Mouse (Mus musculus) thymus, adult 2 months (tissue): ENCODE measurements around the gene Cox19.

Experiments used
- CTCF ChIP-seq: fragments of 200-500 bp; IDR thresholded peaks from 2 replicates; pipeline ENCODE4 v1.5.1; 2012; ENCODE audit warnings: mild to moderate bottlenecking, control low read depth, low read length, moderate library complexity, borderline replicate concordance; ENCODE audit not compliant: control insufficient read depth, poor library complexity, insufficient read depth; ENCODE audit errors: extremely low read depth
- POLR2A ChIP-seq: fragments of 200-500 bp; IDR thresholded peaks from 2 replicates; pipeline ENCODE4 v1.6.1; 2012; ENCODE audit warnings: mild to moderate bottlenecking, low read length, control low read depth, moderate library complexity; ENCODE audit not compliant: control insufficient read depth, poor library complexity, insufficient read depth; ENCODE audit errors: extremely low read depth

- TF ChIP-seq CTCF (no peak), POLR2A (no peak)
Observed at GRCm38 (mm10) chr5:139388694-139389675, 37.8 kb upstream of the Cox19 start.
